Mouse (Mus musculus) C2C12 (cell line): ENCODE measurements around the gene Cdc34.

Source experiments
- CEBPB ChIP-seq: IDR thresholded peaks from one replicate; pipeline ENCODE4 v1.6.1; 2011; ENCODE audit warnings: low read depth, mild to moderate bottlenecking, control low read depth, moderate library complexity
- CTCF ChIP-seq: IDR thresholded peaks from one replicate; pipeline ENCODE4 v1.5.1; 2011; ENCODE audit not compliant: control insufficient read depth, insufficient read depth, insufficient read length
- FOSL1 ChIP-seq: IDR thresholded peaks from one replicate; pipeline ENCODE4 v1.8.0; 2011; ENCODE audit warnings: mild to moderate bottlenecking, low read length; ENCODE audit not compliant: poor library complexity, insufficient read depth, severe bottlenecking
- MYOD1 ChIP-seq: IDR thresholded peaks from one replicate; pipeline ENCODE4 v1.6.1; 2011; ENCODE audit warnings: low read depth; ENCODE audit not compliant: control insufficient read depth, insufficient read length
- MYOG ChIP-seq: IDR thresholded peaks from one replicate; pipeline ENCODE4 v1.6.1; 2011; ENCODE audit not compliant: control insufficient read depth, insufficient read length; ENCODE audit errors: extremely low read depth
- USF1 ChIP-seq: IDR thresholded peaks from one replicate; pipeline ENCODE4 v1.6.1; 2011; ENCODE audit warnings: low read depth, mild to moderate bottlenecking, control low read depth, moderate library complexity

DNA sequence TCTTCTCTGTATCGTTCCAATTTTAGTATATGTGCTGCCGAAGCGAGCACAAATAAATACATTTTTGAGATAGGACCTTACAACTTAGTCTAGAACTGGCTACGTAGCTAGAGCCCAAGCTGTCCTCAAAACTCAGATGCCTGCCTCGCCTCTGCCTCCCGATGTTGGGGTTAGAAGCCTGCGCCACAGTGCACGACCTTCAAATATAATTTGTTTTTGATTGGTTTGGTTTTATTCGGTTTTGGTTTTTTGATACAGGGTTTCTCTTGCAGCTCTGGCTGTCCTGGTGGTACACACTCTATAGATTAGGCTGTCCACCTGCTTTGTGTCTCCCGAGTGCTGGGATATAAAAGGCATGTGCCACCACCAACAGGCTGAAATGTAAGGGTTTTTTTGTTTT, 21.5 kb downstream of the Cdc34 start:
- TF ChIP-seq CTCF = no peak
- no peak for TF ChIP-seq CEBPB
- TF ChIP-seq USF1 = no peak
- no peak for TF ChIP-seq MYOG
- TF ChIP-seq FOSL1 = no peak
- TF ChIP-seq MYOD1 = no peak
